Mouse (Mus musculus) hindbrain, embryonic 15.5 days (tissue): ENCODE measurements around the gene Rhbdd3. TPM values are rescaled to one million over a fixed set of nuclear protein-coding genes. Genes with fewer than 3 reads are reported as not detected.

Experiments used
- ATAC-seq: fragments of 200-750 bp; cut with Nextera tagmentation; 2 replicates; pipeline ENCODE4 v1.8.0; 2017; ENCODE audit warnings: low read depth, moderate number of reproducible peaks, moderate TSS enrichment; ENCODE audit not compliant: low FRiP score
- H3K27ac ChIP-seq: fragments of 300-500 bp; sonication (generic); replicated peaks from 2 replicates; pipeline ENCODE4 v1.5.1; 2015; ENCODE audit warnings: mild to moderate bottlenecking, inconsistent platforms
- H3K27me3 ChIP-seq: fragments of 300-500 bp; sonication (generic); 2 replicates; pipeline ENCODE4 v1.6.1; 2015; ENCODE audit warnings: control low read depth, inconsistent platforms
- H3K36me3 ChIP-seq: fragments of 300-500 bp; sonication (generic); 2 replicates; pipeline ENCODE4 v1.6.1; 2015; ENCODE audit warnings: control low read depth, inconsistent platforms
- H3K4me1 ChIP-seq: fragments of 300-500 bp; sonication (generic); replicated peaks from 2 replicates; pipeline ENCODE4 v1.6.1; 2015; ENCODE audit warnings: control low read depth, inconsistent platforms
- H3K4me2 ChIP-seq: fragments of 300-500 bp; sonication (generic); 2 replicates; pipeline ENCODE4 v1.6.1; 2015; ENCODE audit warnings: moderate library complexity, mild to moderate bottlenecking, inconsistent platforms
- H3K4me3 ChIP-seq: fragments of 300-500 bp; sonication (generic); 2 replicates; pipeline ENCODE4 v1.5.1; 2015; ENCODE audit warnings: mild to moderate bottlenecking, inconsistent platforms
- H3K9ac ChIP-seq: fragments of 300-500 bp; sonication (generic); 2 replicates; pipeline ENCODE4 v1.6.1; 2015; ENCODE audit warnings: inconsistent platforms
- H3K9me3 ChIP-seq: fragments of 300-500 bp; sonication (generic); 2 replicates; pipeline ENCODE4 v1.6.1; 2016; ENCODE audit warnings: control low read depth, inconsistent platforms
- WGBS: fragments of 180-500 bp; shearing (Covaris S2); methylation state at CpG from one replicate; pipeline ENCODE4 v1.1.7; 2015; 5-methylcytosine and 5-hydroxymethylcytosine counted together
- polyA plus RNA-seq: library from polyadenylated mRNA; unstranded; fragments of >200 nt; fragmentation: Nextera tagmentation; extraction: Ambion mirVana; gene quantifications from 2 replicates; pipeline ENCODE4 v1.2.1, GENCODE M21; 2015

The Rhbdd3 gene
- polyA plus RNA-seq, 1 experiment from 2014 or later = 44.3 TPM

DNA sequence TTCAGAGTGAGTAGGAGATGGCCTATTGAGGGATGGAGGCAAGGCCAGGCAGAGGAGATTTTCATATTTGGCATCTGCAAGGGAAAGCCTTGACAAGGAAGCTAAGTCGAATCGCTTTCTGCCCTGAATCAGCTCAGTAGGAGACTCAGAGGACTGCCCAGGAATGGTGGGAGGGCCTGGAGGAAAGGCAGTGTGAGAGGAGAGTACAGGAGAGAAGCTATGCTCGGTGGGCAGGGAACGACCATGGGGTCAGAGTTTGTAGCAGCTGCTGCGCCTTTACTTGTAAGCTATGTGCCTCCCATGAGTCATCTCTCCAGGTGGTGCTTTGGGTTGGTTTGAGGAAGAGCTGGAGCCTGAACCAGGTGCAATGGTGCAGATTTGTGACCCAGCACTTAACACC, 2.1 kb downstream of the Rhbdd3 start:
- no peaks in the 10 kb centered on the region for H3K27me3 ChIP-seq
- H3K4me3 ChIP-seq = peak overlapping the region; percentile 95
- H3K9me3 ChIP-seq = no peaks in the 10 kb centered on the region
- peak overlapping the region; percentile 86 for H3K4me2 ChIP-seq
- peak overlapping the region; percentile 75; the same call in 1 of the 2 replicates for H3K9ac ChIP-seq
- ATAC-seq = no peak
- H3K27ac ChIP-seq = peak overlapping the region; percentile 100
- H3K4me1 ChIP-seq = peaks cover 39% of the 10 kb centered on the region
- peaks cover 3% of the 10 kb centered on the region; the same call in 1 of the 2 replicates for H3K36me3 ChIP-seq
- 44% methylated on average over 5 of the region's 5 CpGs for WGBS

DNA sequence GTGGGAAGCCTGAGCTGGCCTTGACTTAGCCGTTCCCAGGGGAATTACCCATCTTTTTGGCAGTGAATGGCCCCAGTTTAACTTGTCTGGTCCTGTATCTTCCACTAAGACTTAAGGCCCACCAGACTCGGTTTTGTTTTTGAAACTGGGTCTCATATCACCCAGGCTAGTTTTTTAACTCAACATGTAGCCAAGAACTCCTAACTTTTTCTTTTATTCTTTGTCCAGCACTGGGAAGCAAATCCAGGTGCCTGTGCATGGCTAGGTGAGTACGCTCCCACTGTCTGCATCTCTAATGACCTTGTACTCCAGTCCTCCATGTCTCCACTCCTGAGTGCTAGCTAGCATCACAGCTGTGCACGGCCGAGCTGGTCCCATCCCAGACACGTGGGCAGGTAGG, 2.9 kb downstream of the Rhbdd3 start:
- peaks cover 30% of the 10 kb centered on the region for H3K4me1 ChIP-seq
- no peak overlapping the region for H3K27ac ChIP-seq
- H3K36me3 ChIP-seq = peaks cover 3% of the 10 kb centered on the region; the same call in 1 of the 2 replicates
- H3K9me3 ChIP-seq = no peaks in the 10 kb centered on the region
- H3K9ac ChIP-seq = no peak overlapping the region
- WGBS = 80% methylated on average over 6 of the region's 6 CpGs
- 0 out of 2 replicates have a peak overlapping the region, but pooled peaks have one; percentile 86 for H3K4me2 ChIP-seq
- H3K4me3 ChIP-seq = no peak overlapping the region
- no peak for ATAC-seq
- H3K27me3 ChIP-seq = no peaks in the 10 kb centered on the region

DNA sequence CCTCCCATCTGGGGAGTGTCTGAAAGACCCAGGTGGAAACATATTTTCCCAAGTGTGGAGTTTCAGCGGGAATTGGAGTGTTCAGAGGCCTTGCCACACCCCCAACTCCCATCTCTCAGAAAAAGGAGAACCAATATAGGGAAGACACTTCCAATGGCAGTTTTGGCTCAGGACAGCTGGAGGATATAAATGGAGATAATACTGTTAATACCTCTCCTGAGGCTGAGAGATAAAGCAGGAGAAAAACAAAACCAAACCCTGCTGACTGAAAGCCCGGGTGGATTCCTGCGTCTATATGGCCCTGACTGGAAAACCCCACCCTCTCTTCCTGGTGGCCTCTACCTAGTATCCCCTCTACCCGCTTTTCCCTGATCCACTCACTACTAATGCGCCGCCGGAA, 3.7 kb downstream of the Rhbdd3 start:
- no peak for ATAC-seq
- Histone ChIP-seq H3K4me1 (peaks cover 23% of the 10 kb centered on the region), H3K36me3 (peaks cover 3% of the 10 kb centered on the region; the same call in 1 of the 2 replicates), H3K27me3 (no peaks in the 10 kb centered on the region), H3K4me3 (no peak overlapping the region), H3K9me3 (no peaks in the 10 kb centered on the region), H3K9ac (no peak overlapping the region), H3K4me2 (no peak overlapping the region), H3K27ac (no peak overlapping the region)
- 93% methylated on average over 7 of the region's 7 CpGs for WGBS

DNA sequence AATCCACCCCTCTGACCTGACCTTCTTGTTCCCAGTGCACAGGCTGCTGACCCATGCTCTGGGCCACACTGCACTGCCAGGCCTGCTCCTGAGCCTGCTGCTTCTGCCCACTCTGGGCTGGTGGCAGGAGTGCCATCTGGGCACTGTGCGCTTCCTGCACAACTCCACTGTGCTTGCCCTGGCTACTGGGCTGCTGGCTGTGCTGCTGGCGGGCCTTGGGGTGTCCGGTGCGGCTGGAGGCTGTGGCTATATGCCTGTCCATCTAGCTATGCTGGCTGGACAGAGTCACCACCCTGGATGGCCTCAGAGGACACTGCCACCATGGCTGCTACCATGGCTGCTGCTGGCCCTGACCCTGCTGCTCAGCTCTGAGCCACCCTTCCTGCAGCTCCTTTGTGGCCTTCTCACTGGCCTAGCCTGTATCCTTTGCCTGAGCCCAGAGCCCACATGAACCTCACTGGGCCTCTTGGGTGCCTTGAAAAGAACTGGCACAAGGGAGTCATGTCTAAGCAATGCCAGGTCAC, 5.3 kb downstream of the Rhbdd3 start:
- Histone ChIP-seq H3K27ac (no peak overlapping the region), H3K9me3 (no peaks in the 10 kb centered on the region), H3K27me3 (no peaks in the 10 kb centered on the region), H3K4me2 (no peak overlapping the region), H3K9ac (no peak overlapping the region), H3K4me1 (peaks cover 19% of the 10 kb centered on the region), H3K4me3 (no peak overlapping the region), H3K36me3 (peaks cover 3% of the 10 kb centered on the region; the same call in 1 of the 2 replicates)
- ATAC-seq = no peak
- WGBS = 88% methylated on average over 4 of the region's 4 CpGs

DNA sequence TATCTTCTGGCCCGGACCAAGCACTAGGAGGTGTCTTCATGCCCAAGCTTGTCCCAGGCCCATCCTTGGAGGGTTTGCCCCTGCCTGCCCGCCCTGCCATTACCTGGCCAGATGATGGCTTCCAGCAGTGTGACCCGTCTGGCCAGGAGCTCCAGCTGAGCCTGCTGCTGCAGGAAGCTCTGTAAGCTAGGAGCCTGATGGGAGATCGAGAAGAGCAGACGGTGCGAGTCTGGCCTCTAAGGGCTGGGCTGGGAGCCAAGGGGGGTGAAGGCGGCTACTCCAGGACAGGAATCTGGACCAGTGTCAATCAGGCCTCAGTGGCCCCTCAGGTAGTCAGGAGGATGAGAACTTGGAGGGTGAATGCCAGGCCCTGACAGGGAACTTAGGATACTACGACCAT, 10.7 kb downstream of the Rhbdd3 start:
- no peak overlapping the region for H3K9ac ChIP-seq
- WGBS = 71% methylated on average over 8 of the region's 8 CpGs
- ATAC-seq = no peak
- no peak overlapping the region for H3K27ac ChIP-seq
- H3K4me2 ChIP-seq = no peak overlapping the region
- no peaks in the 10 kb centered on the region for H3K27me3 ChIP-seq
- H3K36me3 ChIP-seq = peaks cover 3% of the 10 kb centered on the region; the same call in 1 of the 2 replicates
- no peaks in the 10 kb centered on the region for H3K9me3 ChIP-seq
- H3K4me3 ChIP-seq = no peak overlapping the region
- H3K4me1 ChIP-seq = no peaks in the 10 kb centered on the region

DNA sequence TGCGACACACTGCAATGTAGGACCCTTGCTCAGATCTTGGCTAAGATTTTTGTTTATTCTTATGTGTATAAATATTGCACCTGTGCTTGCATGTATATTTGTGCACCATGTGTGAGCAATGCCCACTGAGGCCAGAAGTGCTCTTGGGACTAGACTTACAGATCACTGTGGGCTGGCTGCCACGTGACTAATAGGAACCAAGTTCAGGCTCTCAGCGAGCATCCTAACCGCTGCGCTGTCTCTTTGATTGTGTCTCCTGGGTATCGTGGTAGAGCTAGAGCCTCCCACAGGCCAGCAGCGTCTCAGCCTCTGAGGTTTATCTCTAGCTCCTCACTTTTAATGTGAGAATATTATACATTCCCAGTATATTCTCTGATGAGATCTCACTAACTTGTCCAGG, 14.9 kb downstream of the Rhbdd3 start:
- Histone ChIP-seq H3K36me3 (no peaks in the 10 kb centered on the region), H3K27ac (no peak overlapping the region), H3K4me2 (no peak overlapping the region), H3K4me3 (no peak overlapping the region), H3K27me3 (no peaks in the 10 kb centered on the region), H3K4me1 (no peaks in the 10 kb centered on the region), H3K9ac (no peak overlapping the region), H3K9me3 (no peaks in the 10 kb centered on the region)
- 77% methylated on average over 7 of the region's 7 CpGs for WGBS
- ATAC-seq = no peak

DNA sequence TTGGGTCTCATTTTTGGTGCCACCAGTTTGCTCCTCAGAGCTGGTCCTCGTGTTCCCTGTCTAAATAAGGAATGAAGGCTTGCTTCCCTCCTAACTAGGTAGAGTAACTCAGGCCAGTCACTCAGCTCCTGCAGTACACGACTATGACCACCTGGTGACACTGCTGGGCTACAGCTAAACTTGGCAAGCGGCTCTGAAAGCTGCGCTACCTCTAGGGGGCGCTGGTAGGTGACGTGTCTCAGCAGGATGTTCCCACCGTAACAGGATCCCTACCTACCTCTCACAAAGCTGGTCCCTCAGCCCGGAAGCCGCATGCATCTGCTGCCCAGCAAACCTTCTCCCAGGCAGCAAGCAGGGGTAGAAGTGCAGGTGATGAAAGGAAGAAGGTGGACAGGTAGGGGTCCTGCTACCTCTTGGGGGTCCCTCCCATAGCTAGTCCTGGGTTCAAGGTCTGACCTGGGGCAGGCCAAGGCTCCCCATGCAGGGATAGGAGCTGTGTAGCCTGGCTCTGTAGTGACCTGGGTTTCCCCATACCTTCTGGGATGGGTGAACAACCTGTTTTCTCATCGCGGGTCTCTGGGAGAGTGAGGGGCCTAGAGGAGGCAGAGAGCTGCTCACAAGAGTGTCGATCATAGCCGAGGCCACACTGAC, 16.3 kb downstream of the Rhbdd3 start:
- no peak overlapping the region for H3K9ac ChIP-seq
- ATAC-seq = peak; percentile 76; the same call in 1 of the 2 replicates
- no peak overlapping the region for H3K4me3 ChIP-seq
- no peaks in the 10 kb centered on the region for H3K36me3 ChIP-seq
- 33% methylated on average over 13 of the region's 13 CpGs for WGBS
- no peak overlapping the region for H3K4me2 ChIP-seq
- H3K27me3 ChIP-seq = no peaks in the 10 kb centered on the region
- no peak overlapping the region for H3K27ac ChIP-seq
- H3K4me1 ChIP-seq = no peaks in the 10 kb centered on the region
- no peaks in the 10 kb centered on the region for H3K9me3 ChIP-seq

DNA sequence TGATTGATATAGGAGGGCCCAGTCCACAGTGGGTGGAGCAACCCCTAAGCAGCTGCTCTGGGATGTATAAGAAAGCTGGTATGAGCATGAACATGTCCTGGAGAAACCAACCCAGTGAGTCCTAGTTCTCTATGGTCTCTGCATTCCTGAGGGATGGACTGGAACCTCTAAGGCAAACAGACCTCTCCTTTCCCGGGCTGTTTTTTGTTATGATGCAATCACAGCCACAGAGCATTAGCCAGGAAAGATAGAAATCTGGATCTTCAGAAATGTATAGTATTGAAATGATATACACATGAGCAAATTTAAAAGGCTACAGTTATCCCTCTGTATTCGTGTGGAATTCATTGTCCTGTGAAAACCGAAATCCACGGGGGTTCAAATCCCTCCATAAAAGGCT, 27.0 kb downstream of the Rhbdd3 start:
- Histone ChIP-seq H3K36me3 (no peaks in the 10 kb centered on the region), H3K4me2 (no peak overlapping the region), H3K9me3 (no peaks in the 10 kb centered on the region), H3K27ac (no peak overlapping the region), H3K9ac (no peak overlapping the region), H3K4me1 (peaks cover 14% of the 10 kb centered on the region), H3K27me3 (no peaks in the 10 kb centered on the region), H3K4me3 (no peak overlapping the region)
- 76% methylated on average over 4 of the region's 4 CpGs for WGBS
- ATAC-seq = no peak

DNA sequence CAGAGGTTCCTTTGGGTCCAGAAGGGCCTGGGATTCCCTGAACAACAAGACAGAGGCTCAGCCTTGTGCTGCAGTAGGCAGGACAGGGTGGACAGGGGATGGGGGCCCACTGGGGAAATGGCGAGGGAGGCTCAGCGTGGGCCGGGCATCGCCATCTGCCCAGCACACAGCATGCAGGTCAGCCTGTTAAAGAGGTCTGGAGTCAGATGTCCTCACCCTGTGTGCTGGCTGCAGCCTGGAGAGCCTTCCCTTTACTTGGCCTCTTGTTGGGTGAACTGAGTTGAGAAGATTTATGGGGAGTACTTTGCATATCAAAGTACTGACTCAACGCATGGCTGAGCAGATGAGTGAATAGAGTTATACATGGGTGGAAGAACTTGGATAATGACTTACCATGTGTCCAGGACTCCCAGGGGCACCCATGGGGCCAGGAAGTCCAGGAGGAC, 30.3 kb downstream of the Rhbdd3 start:
- Histone ChIP-seq H3K36me3 (no peaks in the 10 kb centered on the region), H3K4me3 (no peak overlapping the region), H3K9ac (no peak overlapping the region), H3K27me3 (no peaks in the 10 kb centered on the region), H3K4me2 (no peak overlapping the region), H3K27ac (no peak overlapping the region), H3K4me1 (peaks cover 14% of the 10 kb centered on the region), H3K9me3 (no peaks in the 10 kb centered on the region)
- peak; percentile 70; the same call in 1 of the 2 replicates for ATAC-seq
- 15% methylated on average over 5 of the region's 5 CpGs for WGBS

DNA sequence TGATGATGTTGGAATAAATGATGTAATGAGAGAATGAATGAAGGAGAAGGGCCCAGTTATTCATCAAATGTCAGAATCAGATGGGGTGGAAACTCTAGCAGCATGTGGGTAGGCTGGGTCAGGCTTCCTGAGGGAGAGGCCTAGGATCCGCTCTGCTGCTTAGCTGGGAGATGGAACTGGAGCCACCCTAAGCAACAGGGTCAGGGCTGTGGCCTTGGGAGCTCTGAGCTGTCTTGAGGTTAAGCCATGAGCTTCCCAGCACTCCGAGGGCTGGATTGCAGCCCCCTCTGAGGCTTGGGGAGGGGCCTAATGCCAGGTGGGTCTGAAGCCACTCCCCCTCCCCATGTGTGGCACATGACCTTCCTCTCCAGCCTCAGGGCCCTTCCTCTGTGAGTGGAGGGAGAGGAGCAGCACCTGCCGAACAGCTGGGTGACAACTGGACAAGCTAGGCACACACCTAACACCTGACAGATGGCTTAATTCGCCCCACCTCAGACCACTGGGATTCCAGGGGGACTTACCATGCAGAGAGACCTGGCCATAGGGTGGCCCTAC, 31.5 kb downstream of the Rhbdd3 start:
- Histone ChIP-seq H3K4me2 (no peak overlapping the region), H3K4me1 (peaks cover 14% of the 10 kb centered on the region), H3K4me3 (no peak overlapping the region), H3K9ac (no peak overlapping the region), H3K27ac (no peak overlapping the region), H3K9me3 (no peaks in the 10 kb centered on the region), H3K27me3 (no peaks in the 10 kb centered on the region), H3K36me3 (no peaks in the 10 kb centered on the region)
- ATAC-seq = no peak
- 44% methylated on average over 4 of the region's 4 CpGs for WGBS

DNA sequence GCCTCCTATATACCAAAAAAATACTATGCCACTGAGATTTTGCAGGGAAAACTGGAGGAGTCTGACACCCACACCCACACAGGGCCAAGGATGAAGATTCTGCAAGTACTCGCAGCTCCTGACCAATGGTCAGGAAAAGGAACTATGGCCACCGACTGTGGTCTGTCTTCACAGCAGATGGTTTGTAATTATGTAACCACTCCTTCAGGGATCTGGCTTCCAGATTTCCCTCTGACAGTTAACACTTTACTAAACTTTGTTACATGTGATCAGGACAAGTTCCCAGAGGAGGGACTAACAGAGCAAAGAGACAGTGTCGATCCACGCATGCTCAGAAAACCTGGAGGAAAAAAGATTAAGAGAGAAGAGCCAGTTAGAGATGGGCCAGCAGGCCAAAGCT, 34.0 kb downstream of the Rhbdd3 start:
- no peaks in the 10 kb centered on the region for H3K36me3 ChIP-seq
- H3K9ac ChIP-seq = no peak overlapping the region
- H3K4me1 ChIP-seq = peaks cover 14% of the 10 kb centered on the region
- H3K27ac ChIP-seq = no peak overlapping the region
- no peak overlapping the region for H3K4me3 ChIP-seq
- H3K9me3 ChIP-seq = no peaks in the 10 kb centered on the region
- H3K4me2 ChIP-seq = no peak overlapping the region
- ATAC-seq = no peak
- WGBS = 70% methylated on average over 4 of the region's 4 CpGs
- H3K27me3 ChIP-seq = no peaks in the 10 kb centered on the region

DNA sequence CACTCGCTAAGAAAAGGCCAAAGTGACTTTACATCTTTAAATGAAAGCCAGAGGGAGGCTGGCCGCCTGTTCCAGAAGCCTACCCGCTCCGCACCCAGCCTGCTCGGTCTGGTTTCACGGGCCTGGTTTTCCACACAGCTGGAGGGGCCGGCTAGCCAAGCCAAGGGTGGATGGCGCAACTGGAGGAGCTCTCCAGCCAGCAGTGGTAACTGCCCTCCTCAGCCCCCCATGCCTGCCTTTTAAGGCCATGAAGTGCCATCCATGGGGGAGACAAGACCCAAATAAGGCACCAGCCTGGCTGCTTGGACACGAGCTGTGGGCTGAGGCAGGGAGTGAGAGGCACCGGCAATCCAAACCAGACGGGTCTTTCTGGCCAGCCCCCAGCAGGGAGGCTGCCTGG, 37.2 kb downstream of the Rhbdd3 start:
- Histone ChIP-seq H3K27ac (no peak overlapping the region), H3K9me3 (no peaks in the 10 kb centered on the region), H3K36me3 (no peaks in the 10 kb centered on the region), H3K4me2 (no peak overlapping the region), H3K9ac (no peak overlapping the region), H3K4me1 (peaks cover 7% of the 10 kb centered on the region; the same call in 1 of the 2 replicates), H3K4me3 (no peak overlapping the region), H3K27me3 (no peaks in the 10 kb centered on the region)
- WGBS = 80% methylated on average over 11 of the region's 11 CpGs
- ATAC-seq = no peak
